Mouse (Mus musculus) intestine, embryonic 16.5 days (tissue): ENCODE data around the gene Ank3. TPM values are rescaled to one million over a fixed set of nuclear protein-coding genes. Genes with fewer than 3 reads are reported as not detected.

Source experiments
- ATAC-seq: fragments of 200-750 bp; cut with Nextera tagmentation; 2 replicates; pipeline ENCODE4 v1.8.0; 2017; ENCODE audit warnings: moderate TSS enrichment, moderate library complexity
- H3K27ac ChIP-seq: fragments of 300-500 bp; sonication (generic); 2 replicates; pipeline ENCODE4 v1.5.1; 2014; ENCODE audit warnings: mild to moderate bottlenecking, low read length
- H3K27me3 ChIP-seq: fragments of 300-500 bp; sonication (generic); replicated peaks from 2 replicates; pipeline ENCODE4 v1.6.1; 2014; ENCODE audit warnings: low read length, control low read depth, mixed read lengths; ENCODE audit not compliant: control insufficient read depth, insufficient read depth
- H3K36me3 ChIP-seq: fragments of 300-500 bp; sonication (generic); 2 replicates; pipeline ENCODE4 v1.6.1; 2014; ENCODE audit warnings: low read length, control low read depth; ENCODE audit not compliant: control insufficient read depth, insufficient read depth
- H3K4me1 ChIP-seq: fragments of 300-500 bp; sonication (generic); 2 replicates; pipeline ENCODE4 v1.6.1; 2014; ENCODE audit warnings: low read length, control low read depth, mixed read lengths; ENCODE audit not compliant: control insufficient read depth, insufficient read depth
- H3K4me2 ChIP-seq: fragments of 300-500 bp; sonication (generic); 2 replicates; pipeline ENCODE4 v1.6.1; 2014; ENCODE audit warnings: low read depth, low read length, control low read depth
- H3K4me3 ChIP-seq: fragments of 300-500 bp; sonication (generic); 2 replicates; pipeline ENCODE4 v1.5.1; 2014; ENCODE audit warnings: mild to moderate bottlenecking, low read length
- H3K9ac ChIP-seq: fragments of 300-500 bp; sonication (generic); 2 replicates; pipeline ENCODE4 v1.6.1; 2014; ENCODE audit warnings: low read depth, low read length
- H3K9me3 ChIP-seq: fragments of 300-500 bp; sonication (generic); 2 replicates; pipeline ENCODE4 v1.6.1; 2016; ENCODE audit warnings: low read length, control low read depth; ENCODE audit not compliant: control insufficient read depth
- WGBS: fragments of 180-500 bp; shearing (Covaris S2); extraction: QIAGEN DNeasy Blood & Tissue Kit; methylation state at CpG from one replicate; pipeline ENCODE4 v1.1.7; 2014; 5-methylcytosine and 5-hydroxymethylcytosine counted together
- polyA plus RNA-seq: library from polyadenylated mRNA; unstranded; fragments of >200 nt; fragmentation: Nextera tagmentation; extraction: Ambion mirVana; gene quantifications from 2 replicates; pipeline ENCODE4 v1.2.1, GENCODE M21; 2015

Gene Ank3
- polyA plus RNA-seq, 1 experiment from 2014 or later = 21.7 TPM

DNA sequence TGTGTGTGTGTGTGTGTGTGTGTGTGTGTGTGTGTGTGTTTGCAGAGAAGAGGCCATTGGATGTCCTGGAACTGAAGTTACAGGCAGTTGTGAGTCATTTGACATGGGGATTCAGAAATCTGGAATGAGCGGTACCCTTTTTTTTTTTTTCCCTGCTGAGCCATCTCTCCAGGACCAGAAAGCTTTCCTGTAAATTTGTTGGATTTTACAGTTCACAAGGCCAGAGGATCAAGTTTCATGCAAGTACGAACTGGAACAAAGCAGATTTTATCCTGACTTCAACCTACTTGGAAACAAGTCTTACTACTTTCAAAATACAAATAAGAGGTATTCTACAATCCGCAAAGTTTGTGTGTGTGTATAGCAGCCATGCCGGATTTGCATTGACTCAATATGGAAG is 123.4 kb downstream of the Ank3 start:
- Histone ChIP-seq H3K27me3 (no peaks in the 10 kb centered on the region), H3K36me3 (no peaks in the 10 kb centered on the region), H3K4me2 (no peak overlapping the region), H3K9me3 (no peaks in the 10 kb centered on the region), H3K9ac (no peak overlapping the region), H3K4me3 (no peak overlapping the region), H3K27ac (no peak overlapping the region), H3K4me1 (no peaks in the 10 kb centered on the region)
- WGBS = 63% methylated on average over 4 of the region's 4 CpGs
- no peak for ATAC-seq

GRCm38 (mm10) chr10:69523202-69523601 is 124.6 kb downstream of the Ank3 start:
- Histone ChIP-seq H3K36me3 (no peaks in the 10 kb centered on the region), H3K27ac (no peak overlapping the region), H3K9ac (no peak overlapping the region), H3K27me3 (no peaks in the 10 kb centered on the region), H3K4me3 (no peak overlapping the region), H3K4me2 (no peak overlapping the region), H3K9me3 (no peaks in the 10 kb centered on the region), H3K4me1 (no peaks in the 10 kb centered on the region)
- ATAC-seq = no peak
- WGBS = 83% methylated on average over 3 of the region's 3 CpGs

GRCm38 (mm10) chr10:69527318-69527717 is 128.7 kb downstream of the Ank3 start:
- ATAC-seq = no peak
- Histone ChIP-seq H3K4me1 (no peaks in the 10 kb centered on the region), H3K4me3 (no peak overlapping the region), H3K4me2 (no peak overlapping the region), H3K9ac (no peak overlapping the region), H3K27me3 (no peaks in the 10 kb centered on the region), H3K36me3 (no peaks in the 10 kb centered on the region), H3K27ac (no peak overlapping the region), H3K9me3 (no peaks in the 10 kb centered on the region)
- WGBS = 84% methylated on average over 10 of the region's 10 CpGs

DNA sequence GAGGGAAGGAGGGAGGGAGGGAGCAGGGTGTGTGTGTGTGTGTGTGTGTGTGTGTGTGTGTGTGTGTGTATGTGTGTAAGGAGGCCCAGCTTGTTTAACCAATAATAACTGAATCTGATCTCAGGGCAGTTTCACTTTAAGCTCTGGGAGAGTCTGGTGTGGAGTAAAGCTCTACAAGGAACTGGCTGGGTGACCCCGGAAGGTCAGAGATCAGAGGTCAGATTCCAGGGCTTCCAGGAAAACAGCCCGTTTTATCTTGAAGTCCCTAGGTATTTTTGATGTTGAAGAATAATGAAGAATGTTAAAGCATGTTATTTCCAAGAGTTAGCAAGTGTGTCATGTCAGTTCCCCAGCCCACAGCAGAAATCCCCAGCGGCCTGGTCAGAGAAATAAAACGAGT is 130.2 kb downstream of the Ank3 start:
- H3K9ac ChIP-seq = no peak overlapping the region
- H3K4me2 ChIP-seq = no peak overlapping the region
- no peaks in the 10 kb centered on the region for H3K9me3 ChIP-seq
- H3K4me3 ChIP-seq = no peak overlapping the region
- no peaks in the 10 kb centered on the region for H3K4me1 ChIP-seq
- H3K36me3 ChIP-seq = no peaks in the 10 kb centered on the region
- no peak overlapping the region for H3K27ac ChIP-seq
- WGBS = 65% methylated on average over 4 of the region's 4 CpGs
- no peaks in the 10 kb centered on the region for H3K27me3 ChIP-seq
- no peak for ATAC-seq

DNA sequence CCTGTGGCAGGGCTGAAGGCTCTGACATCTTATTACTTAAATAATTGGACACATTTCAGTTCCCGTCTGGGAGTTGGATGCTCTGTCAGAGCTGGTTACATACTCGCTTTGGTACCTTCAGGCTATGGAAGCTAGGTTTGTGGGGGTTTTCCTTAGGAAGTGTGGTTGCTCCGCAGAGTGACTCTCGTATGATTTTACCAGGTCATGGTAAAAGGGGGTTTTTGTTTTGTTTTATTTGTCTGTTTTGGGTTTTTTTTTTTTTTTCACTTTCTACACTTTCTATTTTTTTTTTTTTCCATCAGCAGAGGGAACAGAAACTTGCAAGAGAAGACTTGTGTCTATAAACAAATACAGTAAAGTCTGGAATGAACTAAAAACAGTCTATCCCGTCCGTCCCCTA is 131.8 kb downstream of the Ank3 start:
- WGBS = 84% methylated on average over 6 of the region's 6 CpGs
- Histone ChIP-seq H3K27ac (no peak overlapping the region), H3K4me3 (no peak overlapping the region), H3K36me3 (no peaks in the 10 kb centered on the region), H3K9ac (no peak overlapping the region), H3K4me2 (no peak overlapping the region), H3K4me1 (peaks cover 6% of the 10 kb centered on the region), H3K9me3 (no peaks in the 10 kb centered on the region), H3K27me3 (no peaks in the 10 kb centered on the region)
- no peak for ATAC-seq

DNA sequence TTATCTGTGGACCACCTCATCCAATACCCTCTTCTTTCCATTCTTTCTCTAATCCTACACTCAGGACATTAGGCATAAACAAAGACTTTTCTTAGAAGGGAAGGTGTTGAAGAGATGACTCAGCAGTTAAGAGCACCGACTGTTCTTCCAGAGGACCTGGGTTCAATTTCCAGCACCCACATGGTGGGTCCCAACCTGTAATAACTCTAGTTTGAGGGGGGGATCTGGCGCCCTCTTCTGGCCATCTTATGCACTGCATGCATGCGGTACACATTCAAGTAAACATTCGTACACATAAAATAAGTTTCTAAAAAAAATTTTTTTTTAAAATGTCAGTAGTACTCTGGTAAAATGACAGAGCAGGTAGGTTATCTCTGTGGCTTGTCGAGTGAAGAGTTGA is 133.0 kb downstream of the Ank3 start:
- H3K4me1 ChIP-seq = peaks cover 12% of the 10 kb centered on the region
- no peak overlapping the region for H3K4me3 ChIP-seq
- ATAC-seq = no peak
- H3K4me2 ChIP-seq = no peak overlapping the region
- WGBS = 77% methylated on average over 5 of the region's 5 CpGs
- no peaks in the 10 kb centered on the region for H3K27me3 ChIP-seq
- no peak overlapping the region for H3K27ac ChIP-seq
- no peak overlapping the region for H3K9ac ChIP-seq
- H3K36me3 ChIP-seq = no peaks in the 10 kb centered on the region
- no peaks in the 10 kb centered on the region for H3K9me3 ChIP-seq

DNA sequence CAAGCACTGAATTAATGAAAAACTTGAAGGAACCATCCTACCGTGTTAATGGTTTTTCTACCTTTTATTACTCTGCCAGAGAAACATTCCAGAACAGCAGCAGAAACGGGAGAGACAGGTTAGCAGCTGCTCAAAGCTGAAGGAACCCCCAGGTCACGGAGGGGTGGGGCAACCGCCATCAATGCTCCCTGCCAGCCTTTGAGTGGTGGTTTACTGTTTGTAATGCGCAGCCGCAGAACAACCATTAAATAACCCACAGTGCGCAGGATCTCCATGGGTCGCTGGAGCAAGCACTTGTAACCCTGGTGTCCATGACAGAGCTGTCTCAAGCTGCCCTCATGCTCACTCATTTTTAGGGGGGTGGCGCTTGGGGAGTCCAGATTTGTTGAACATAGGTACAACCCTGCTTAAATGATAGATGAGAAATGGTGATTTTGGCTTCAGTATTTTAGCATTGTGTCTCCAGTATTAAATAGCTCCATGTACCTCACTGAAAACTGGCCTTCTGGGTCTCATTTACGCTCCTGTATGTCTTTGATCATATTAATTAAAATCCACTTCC is 133.7 kb downstream of the Ank3 start:
- no peaks in the 10 kb centered on the region for H3K9me3 ChIP-seq
- H3K36me3 ChIP-seq = no peaks in the 10 kb centered on the region
- H3K27me3 ChIP-seq = no peaks in the 10 kb centered on the region
- peaks cover 12% of the 10 kb centered on the region for H3K4me1 ChIP-seq
- H3K4me2 ChIP-seq = no peak overlapping the region
- H3K9ac ChIP-seq = no peak overlapping the region
- H3K4me3 ChIP-seq = no peak overlapping the region
- no peak for ATAC-seq
- WGBS = 62% methylated on average over 10 of the region's 10 CpGs
- no peak overlapping the region for H3K27ac ChIP-seq

DNA sequence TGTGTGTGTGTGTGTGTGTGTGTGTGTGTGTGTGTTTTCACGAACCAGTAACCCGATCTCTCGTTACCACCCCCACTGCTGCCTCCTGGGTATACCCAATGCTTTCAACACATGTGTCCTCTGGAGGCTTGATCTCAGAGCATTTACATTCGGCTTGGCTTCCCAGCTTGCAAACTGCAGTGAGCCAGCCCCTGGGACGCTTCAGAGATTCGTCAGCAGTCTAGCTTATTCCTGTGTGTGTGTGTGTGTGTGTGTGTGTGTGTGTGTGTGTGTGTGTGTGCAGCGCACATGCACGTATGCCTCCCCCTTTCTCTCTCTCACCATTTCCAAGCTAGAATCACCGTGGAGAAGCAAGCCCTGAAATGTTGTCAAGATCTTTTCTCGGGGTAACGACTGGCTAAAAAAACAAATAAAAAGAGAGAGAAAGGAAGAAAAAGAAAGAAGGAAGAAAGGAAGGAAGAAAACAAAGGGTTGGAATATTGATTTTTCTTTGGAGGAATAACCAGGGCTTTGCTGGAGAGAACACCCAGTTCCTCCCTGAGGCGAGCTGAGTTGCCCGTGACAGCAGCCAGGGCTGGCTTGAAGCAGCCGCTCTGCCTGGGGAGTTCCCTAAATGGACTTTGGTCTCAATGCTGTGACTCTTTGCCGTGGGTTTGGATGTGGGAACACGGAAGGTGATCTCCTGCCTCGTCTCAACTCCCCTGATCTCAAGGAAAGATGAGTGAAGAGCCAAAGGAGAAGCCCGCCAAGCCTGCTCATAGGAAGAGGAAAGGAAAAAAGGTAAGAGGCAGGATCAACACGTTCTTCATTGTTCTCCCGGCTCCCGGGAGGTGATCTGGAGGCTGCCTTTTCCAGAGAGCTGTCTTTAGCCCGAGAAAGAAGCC is 135.2 kb downstream of the Ank3 start:
- no peaks in the 10 kb centered on the region for H3K36me3 ChIP-seq
- peak; percentile 94 for ATAC-seq
- peak overlapping the region; percentile 72 for H3K9ac ChIP-seq
- peaks cover 12% of the 10 kb centered on the region for H3K4me1 ChIP-seq
- H3K9me3 ChIP-seq = no peaks in the 10 kb centered on the region
- H3K4me2 ChIP-seq = peak overlapping the region; percentile 73
- no peaks in the 10 kb centered on the region for H3K27me3 ChIP-seq
- WGBS = 4% methylated on average over 22 of the region's 22 CpGs
- peak overlapping the region; percentile 57 for H3K4me3 ChIP-seq
- H3K27ac ChIP-seq = peak overlapping the region; percentile 66

DNA sequence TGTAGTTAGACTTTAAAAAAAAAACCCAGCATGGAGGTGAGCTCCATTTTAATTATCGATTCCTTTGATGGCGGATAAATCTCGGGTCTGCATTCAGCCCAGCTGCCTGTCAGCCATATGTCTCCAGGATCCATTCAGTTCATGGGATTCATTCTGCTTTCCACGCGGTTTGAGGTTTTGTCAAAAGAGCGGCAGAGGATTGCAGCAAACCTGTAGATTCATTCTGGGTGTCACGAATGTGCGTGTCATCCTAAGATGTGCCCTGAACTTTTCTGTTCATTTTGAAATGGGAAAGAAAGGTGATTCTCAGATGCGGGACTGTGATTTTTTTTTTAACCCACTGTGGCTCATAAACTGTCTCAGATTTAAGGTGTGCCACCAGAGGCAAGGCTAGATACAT is 136.1 kb downstream of the Ank3 start:
- H3K36me3 ChIP-seq = no peaks in the 10 kb centered on the region
- H3K9ac ChIP-seq = peak overlapping the region; percentile 36; the same call in 1 of the 2 replicates
- ATAC-seq = no peak
- no peaks in the 10 kb centered on the region for H3K27me3 ChIP-seq
- H3K9me3 ChIP-seq = no peaks in the 10 kb centered on the region
- peak overlapping the region; percentile 73 for H3K4me2 ChIP-seq
- H3K4me1 ChIP-seq = peaks cover 12% of the 10 kb centered on the region
- H3K27ac ChIP-seq = no peak overlapping the region
- H3K4me3 ChIP-seq = peak overlapping the region; percentile 57
- 57% methylated on average over 9 of the region's 9 CpGs for WGBS
